Mouse (Mus musculus): ENCODE measurements at regions not wholly inside any gene's neighbourhood (a gene's known extent, or its start where the extent isn't known, plus 50 kb on each side); places are given as distances from the start of the nearest gene placed in this dataset.
A peak's percentile ranks its signal among the peaks of the same experiment; 100 is the strongest.

DNA sequence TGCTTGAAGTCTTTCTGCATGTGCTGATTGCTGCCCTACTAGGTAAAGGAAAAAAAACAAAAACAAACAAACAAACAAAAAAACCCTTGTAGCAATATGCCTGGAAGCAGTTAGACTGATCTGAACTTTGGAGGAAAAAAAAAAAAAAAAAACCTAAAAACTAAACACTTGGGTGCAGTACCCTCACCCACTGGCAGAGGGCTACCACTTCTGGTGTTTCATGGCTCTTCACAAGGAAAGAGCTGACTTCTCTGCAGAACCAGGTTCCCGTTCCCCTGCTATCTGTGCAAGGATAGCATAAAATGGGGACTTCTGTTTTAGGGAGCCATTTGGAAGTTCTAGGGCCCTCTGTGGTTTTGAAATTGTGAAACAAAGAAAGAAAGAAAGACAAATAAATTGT lies 52.2 kb upstream of the Otud4 start:
- peak; percentile 63 to 88 for DNase-seq

GRCm38 (mm10) chr8:79584966-79585365 lies 54.5 kb upstream of the Otud4 start:
- DNase-seq: peak; percentile 52 to 72

- DNase-seq: peak; percentile 38 to 60
These were observed 56.1 kb upstream of the Otud4 start for GRCm38 (mm10) chr8:79583326-79583725.

DNA sequence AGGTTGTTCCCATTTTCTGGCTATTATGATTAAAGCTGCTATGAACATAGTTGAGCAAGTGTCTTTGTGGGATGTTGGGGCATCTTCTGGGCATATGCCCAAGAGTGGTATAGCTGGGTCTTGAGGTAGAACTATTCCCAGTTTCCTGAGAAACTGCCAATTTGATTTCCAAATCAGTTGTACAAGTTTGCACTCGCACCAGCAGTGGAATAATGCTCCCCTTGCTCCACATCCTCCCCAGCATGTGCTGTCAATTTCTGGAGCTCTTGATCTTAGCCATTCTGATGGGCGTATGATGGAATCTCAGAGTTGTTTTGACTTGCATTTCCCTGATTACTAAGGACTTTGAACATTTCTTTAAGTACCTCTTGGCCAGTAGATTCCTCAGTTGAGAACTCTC lies 57.2 kb upstream of the Otud4 start:
- DNase-seq: no peak

DNA sequence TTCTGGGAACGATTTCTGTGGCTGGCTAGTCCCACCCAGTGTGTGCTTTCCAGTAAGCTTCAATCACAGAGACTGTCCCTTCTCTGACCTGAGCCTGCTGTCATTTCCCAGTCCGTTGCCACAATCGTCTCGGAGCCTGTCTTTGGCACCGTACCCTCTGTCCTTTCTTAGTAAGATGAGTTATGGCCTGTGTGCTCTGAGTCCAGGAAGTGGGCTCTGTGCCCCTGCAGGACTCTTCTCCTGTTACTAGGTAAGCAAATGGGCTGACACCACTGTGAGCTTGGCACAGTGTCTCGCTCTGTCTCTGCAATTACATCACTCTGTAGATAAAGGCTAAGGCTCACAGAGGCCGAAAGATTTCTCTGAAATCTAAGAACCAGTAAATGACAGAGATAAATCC lies 63.3 kb upstream of the Otud4 start:
- DNase-seq: peak; percentile 13 to 27

- DNase-seq: no peak
These were observed 64.2 kb upstream of the Otud4 start for GRCm38 (mm10) chr8:79575175-79575734.

- no peak for DNase-seq
These were observed 65.9 kb upstream of the Otud4 start for GRCm38 (mm10) chr8:79573491-79573890.

DNA sequence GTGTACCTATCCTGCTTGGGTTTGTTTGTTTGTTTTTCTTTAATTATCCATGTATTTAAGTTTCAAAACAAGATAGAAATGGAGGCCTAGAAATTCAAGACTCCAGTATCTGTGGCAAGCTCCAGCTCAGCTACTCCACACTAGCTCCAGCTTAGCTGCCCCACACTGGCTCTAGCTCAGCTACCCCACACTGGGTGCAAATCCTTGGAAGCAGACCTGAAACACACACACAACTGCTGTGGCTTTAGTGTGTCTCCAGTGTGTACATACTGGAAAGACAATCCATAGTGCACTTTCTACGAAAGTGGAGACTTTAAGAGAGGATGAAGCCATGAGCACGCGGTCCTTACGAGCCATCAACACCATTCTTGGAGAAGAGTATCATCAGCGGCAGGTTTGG lies 66.9 kb upstream of the Otud4 start:
- no peak for DNase-seq

DNA sequence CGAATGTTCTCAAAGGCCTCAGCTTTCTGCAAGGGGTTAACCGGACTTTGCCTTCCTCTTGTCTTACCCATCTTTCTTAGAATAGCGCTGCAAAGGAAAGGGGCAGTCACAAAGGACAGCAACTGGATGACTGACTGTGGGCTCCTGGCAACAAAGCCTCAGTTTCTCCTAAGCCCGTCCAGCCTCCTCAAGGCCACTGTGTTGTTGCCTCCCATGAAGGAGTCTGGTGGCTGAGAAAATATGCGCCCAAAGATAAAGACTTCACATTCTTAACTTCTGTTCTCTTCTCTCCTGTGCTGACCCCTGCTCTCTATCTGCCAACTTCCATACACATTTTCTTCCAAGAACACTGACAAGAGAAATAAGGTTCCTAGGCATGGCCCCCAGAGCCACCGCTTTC lies 76.3 kb upstream of the Otud4 start:
- no peak for DNase-seq

- peak in 1 of 2 experiments; percentile 6 for DNase-seq
These were observed 76.7 kb upstream of the Otud4 start for GRCm38 (mm10) chr8:79562669-79563068.

- DNase-seq: peak; percentile 2 to 19
These were observed 77.3 kb upstream of the Otud4 start for GRCm38 (mm10) chr8:79562071-79562581.

DNA sequence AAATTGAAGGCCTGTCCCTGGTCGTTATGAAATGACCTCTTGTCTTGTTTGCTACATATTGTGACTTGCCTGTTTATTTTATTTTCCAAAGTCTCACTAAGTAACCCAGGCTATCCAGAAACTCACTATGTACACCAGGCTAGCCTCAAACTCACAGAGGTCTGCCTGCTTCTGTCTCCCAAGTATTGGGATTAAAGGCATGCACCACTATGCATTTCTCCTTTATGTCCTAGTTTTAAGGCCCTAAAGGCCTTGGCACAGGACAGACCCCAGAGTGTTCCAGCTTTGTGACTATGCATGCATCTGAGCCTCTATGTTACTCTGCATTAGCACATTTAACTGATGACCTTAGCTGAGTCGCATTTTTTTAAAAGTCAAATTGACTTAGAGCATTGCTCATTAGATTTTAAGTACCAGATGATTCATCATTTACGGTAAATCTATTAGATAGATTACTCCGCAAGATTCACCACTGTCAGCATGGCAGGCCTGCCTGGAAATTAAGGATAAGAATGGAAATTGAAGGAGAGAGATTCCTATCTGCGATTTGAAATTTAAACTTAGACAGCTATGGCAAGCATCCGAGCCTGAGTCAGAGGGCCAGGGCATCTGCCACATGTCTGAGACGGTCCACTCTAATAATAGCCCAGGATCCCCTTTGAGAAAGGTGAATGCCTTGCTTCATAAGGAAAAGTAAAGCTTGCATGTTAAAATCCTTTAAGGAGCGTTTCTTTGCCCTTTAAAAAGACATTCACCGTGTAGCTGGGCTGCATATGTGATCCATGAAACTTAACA lies 78.0 kb upstream of the Otud4 start:
- DNase-seq: no peak

DNA sequence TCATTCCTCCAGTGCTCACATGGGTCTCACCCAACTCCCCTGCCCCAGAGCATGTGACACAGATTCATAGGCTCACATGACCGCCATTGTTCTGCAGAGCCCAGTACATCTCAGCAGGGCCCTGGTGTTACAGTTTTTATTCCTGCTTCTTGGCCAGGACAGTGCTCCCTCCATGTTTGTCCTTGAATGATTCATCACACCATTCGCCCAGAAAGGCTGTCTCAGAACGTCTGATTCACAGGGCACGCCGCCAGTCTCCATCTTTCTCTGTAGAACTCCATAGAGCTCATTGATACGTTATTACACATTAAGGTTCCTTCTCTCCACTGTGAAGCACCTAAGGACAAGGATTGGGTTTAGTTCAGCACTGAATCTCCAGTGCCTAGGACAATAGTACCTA lies 79.9 kb upstream of the Otud4 start:
- DNase-seq: no peak

- DNase-seq: no peak
These were observed 85.1 kb upstream of the Otud4 start for GRCm38 (mm10) chr8:79554311-79554710.

GRCm38 (mm10) chr8:79550151-79550550 lies 89.3 kb upstream of the Otud4 start:
- no peak for DNase-seq

DNA sequence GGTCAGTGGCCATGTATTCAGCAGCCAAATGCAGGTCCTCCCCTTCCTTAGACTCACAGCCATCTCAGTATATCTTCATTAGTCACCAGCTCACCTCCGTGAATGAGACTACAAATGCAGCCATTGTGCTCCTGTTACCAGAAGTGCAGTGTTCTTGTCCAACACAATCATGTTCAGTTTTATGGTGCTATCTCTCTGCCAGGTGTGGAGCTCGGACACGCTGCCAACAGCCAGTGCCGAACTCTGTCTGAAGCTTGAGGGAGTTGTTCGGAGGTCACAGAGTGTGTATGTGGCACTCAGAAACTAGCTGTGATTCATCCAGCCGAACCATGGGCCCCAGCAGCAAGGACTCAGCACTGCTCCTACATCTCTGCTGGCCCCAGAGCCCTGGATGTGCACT lies 91.3 kb upstream of the Otud4 start:
- no peak for DNase-seq

DNA sequence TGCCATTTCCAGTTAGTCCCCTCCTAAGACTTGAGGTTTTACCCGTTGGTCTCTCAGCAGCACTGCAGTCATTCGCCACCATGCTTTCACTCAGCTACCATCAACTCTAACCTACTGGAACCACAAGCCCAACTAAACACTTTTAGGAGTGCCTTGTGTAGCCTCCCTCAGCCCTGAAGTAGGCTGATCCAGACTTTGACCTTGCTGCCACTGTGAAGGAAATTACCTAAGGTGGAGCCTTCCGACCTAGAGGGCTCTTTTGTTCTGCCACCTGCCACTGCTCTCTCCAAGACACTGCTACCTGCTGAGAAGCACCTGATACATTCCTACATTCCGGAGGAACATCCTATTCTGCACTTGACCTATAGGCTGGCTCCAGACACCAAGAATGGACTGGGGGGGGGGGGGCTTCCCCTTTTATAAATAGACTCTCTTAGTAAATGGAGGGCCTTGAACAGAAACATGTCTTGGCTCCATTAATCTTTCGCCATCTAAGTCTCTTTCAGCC lies 93.5 kb upstream of the Otud4 start:
- no peak for DNase-seq

GRCm38 (mm10) chr8:79542461-79542860 lies 97.0 kb upstream of the Otud4 start:
- DNase-seq: no peak

GRCm38 (mm10) chr8:79540053-79540452 lies 99.4 kb upstream of the Otud4 start:
- no peak for DNase-seq

- no peak for DNase-seq
These were observed 105.0 kb upstream of the Otud4 start for GRCm38 (mm10) chr8:79534271-79534889.

DNA sequence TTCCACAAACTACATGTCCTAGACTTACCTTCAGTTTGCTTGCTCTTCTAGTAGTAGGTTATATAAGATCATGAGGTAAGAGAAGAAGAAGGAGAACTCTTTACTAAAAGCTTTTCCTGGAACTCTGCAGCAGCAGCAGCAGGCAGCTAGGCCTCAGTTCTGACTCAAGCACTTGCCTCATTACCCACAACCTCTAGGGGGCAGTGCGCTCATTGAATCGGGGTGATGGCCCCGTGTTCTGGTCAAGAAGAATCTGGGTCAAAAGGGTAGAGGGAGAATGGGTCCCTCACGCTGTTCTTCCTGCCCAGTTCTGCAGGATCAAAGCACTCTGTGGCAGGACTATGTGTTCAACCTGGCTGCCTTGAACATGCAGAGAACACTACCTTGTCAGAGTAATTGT lies 109.9 kb upstream of the Otud4 start:
- peak in 1 of 2 experiments; percentile 30 for DNase-seq

DNA sequence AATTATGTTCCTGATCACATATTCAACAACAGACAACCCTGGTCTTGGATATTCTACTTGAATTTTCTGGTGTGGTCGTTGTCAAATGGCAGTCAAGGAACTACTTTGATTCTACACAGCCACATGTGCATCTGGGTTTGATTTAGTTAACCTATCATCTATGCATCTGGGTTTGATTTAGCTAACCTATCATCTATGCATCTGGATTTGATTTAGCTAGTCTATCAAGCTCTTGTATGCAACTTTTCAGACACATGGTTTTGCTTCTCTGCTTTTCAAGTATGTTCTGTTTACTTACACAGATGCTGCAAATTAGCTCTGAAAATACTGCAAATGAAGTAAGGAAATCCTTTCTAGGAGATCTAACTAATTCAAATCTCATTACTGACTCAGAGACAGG lies 117.4 kb upstream of the Otud4 start:
- no peak for DNase-seq

DNA sequence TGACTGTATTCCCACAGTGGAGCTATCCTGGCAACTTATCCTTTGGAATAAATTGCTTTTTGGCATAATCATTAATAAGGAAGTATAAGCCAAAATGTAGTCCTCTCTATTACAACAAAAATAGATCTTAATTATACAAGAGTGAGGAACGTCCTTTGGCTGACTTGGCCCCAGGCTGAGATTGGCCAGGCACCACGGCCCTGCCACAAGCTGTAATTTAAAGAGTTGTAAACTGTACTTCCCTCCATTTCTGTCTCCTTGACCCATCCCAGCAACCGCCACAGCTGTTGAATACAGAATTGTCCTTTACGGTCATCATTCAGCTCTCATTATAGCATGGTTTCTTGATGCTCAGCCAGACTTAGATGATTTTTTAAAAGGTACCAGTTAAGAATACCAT lies 119.6 kb upstream of the Smad1 start:
- DNase-seq: peak; percentile 3 to 4

GRCm38 (mm10) chr8:79515282-79515783 lies 116.0 kb upstream of the Smad1 start:
- no peak for DNase-seq

Measured in kidney, postnatal 36 days (tissue).